Mouse (Mus musculus) CH12.LX (cell line): ENCODE measurements around the gene Ippk.

Experiments used
- CHD2 ChIP-seq: IDR thresholded peaks from 2 replicates; pipeline ENCODE4 v1.6.1; 2011; ENCODE audit warnings: low read length, improper control_type of control experiment
- MAFK ChIP-seq: IDR thresholded peaks from 2 replicates; pipeline ENCODE4 v1.6.1; 2011; ENCODE audit warnings: low read length, improper control_type of control experiment; ENCODE audit not compliant: insufficient replicate concordance

GRCm38 (mm10) chr13:49504510-49504909 lies 83.5 kb downstream of the Ippk start, which contains the start of gene Ecm2:
- no peak for TF ChIP-seq CHD2
- no peak for TF ChIP-seq MAFK
